Mouse (Mus musculus) layer of hippocampus, postnatal 36 days (tissue): ENCODE measurements around the gene Fahd1. TPM values are rescaled to one million over a fixed set of nuclear protein-coding genes. Genes with fewer than 3 reads are reported as not detected.

ENCODE experiments used
- DNase-seq, 2 experiments: peaks; one replicate each; pipeline ENCODE4 v3.0.0; 2022
- total RNA-seq, 2 experiments: library from RNA; stranded (reverse); gene quantifications; 2 replicates each; pipeline ENCODE4 v1.2.3; 2021

Gene Fahd1
- 10 to 100 TPM; 18.3 to 23.0 TPM for total RNA-seq

GRCm38 (mm10) chr17:24850065-24850772, at the start of gene Fahd1:
TSS of gene Fahd1 (minus strand) at chr17:24850364.
- DNase-seq = peak; percentile 94 to 95

- DNase-seq = no peak
Measured at GRCm38 (mm10) chr17:24899153-24899552, 49.0 kb upstream of the Fahd1 start.

- no peak for DNase-seq
Measured at GRCm38 (mm10) chr17:24898041-24898854, 48.1 kb upstream of the Fahd1 start.

- DNase-seq = no peak
Measured at GRCm38 (mm10) chr17:24897600-24897999, 47.4 kb upstream of the Fahd1 start.

GRCm38 (mm10) chr17:24896993-24897269, 46.8 kb upstream of the Fahd1 start:
- DNase-seq = no peak

- peak; percentile 73 to 76 for DNase-seq
Measured at GRCm38 (mm10) chr17:24896241-24896992, 46.3 kb upstream of the Fahd1 start, which contains the start of gene Nme3. TSS of gene Nme3 (plus strand) at chr17:24896500.

GRCm38 (mm10) chr17:24895571-24896240, 45.5 kb upstream of the Fahd1 start:
- DNase-seq = no peak

GRCm38 (mm10) chr17:24894995-24895547, 44.9 kb upstream of the Fahd1 start, which contains the start of the genes Eme2 and Mrps34:
TSS of gene Eme2 (minus strand) at chr17:24895087.
TSS of gene Mrps34 (plus strand) at chr17:24895116.
- DNase-seq = peak; percentile 83 to 84

GRCm38 (mm10) chr17:24894061-24894994, 44.2 kb upstream of the Fahd1 start:
- no peak for DNase-seq

- no peak for DNase-seq
Measured at GRCm38 (mm10) chr17:24893276-24893675, 43.1 kb upstream of the Fahd1 start.

GRCm38 (mm10) chr17:24892785-24893184, 42.6 kb upstream of the Fahd1 start:
- DNase-seq = no peak

- no peak for DNase-seq
Measured at GRCm38 (mm10) chr17:24891321-24891720, 41.2 kb upstream of the Fahd1 start.

GRCm38 (mm10) chr17:24890151-24891092, 40.3 kb upstream of the Fahd1 start:
- DNase-seq = no peak

GRCm38 (mm10) chr17:24888862-24889261, 38.7 kb upstream of the Fahd1 start:
- DNase-seq = no peak

- DNase-seq = no peak
Measured at GRCm38 (mm10) chr17:24887291-24888080, 37.3 kb upstream of the Fahd1 start.

GRCm38 (mm10) chr17:24886932-24887271, 36.7 kb upstream of the Fahd1 start:
- no peak for DNase-seq

- DNase-seq = peak; percentile 96 to 98
Measured at GRCm38 (mm10) chr17:24886134-24886931, 36.2 kb upstream of the Fahd1 start, which contains the start of the genes Nubp2 and Spsb3. TSS of gene Nubp2 (minus strand) at chr17:24886349. TSS of gene Spsb3 (plus strand) at chr17:24886643.
